Mouse (Mus musculus) cerebellum, adult 2 months (tissue): ENCODE measurements around the gene D230025D16Rik.

Experiments
- CTCF ChIP-seq: fragments of 200-500 bp; IDR thresholded peaks from 2 replicates; pipeline ENCODE4 v1.5.1; 2011; ENCODE audit warnings: low read depth, mild to moderate bottlenecking, control low read depth, low read length, moderate library complexity, borderline replicate concordance; ENCODE audit not compliant: insufficient read depth
- POLR2A ChIP-seq: fragments of 200-500 bp; IDR thresholded peaks from 2 replicates; pipeline ENCODE4 v1.6.1; 2011; ENCODE audit warnings: low read length, control low read depth, borderline replicate concordance; ENCODE audit not compliant: insufficient read depth

- TF ChIP-seq CTCF (peak; percentile 56), POLR2A (no peak)
Observed at GRCm38 (mm10) chr8:105217926-105218522, 6.9 kb upstream of the D230025D16Rik start.
